Mouse (Mus musculus): ENCODE measurements at regions not wholly inside any gene's neighbourhood (a gene's known extent, or its start where the extent isn't known, plus 50 kb on each side); places are given as distances from the start of the nearest gene placed in this dataset.

GRCm38 (mm10) chr2:146589860-146590259 lies 77.7 kb upstream of the Ralgapa2 start:
- Histone ChIP-seq H3K4me3 (no peak overlapping the region), H3K27ac (no peak overlapping the region), H3K9ac (ENCODE audit: low read depth, low read length) (no peak overlapping the region), H3K27me3 (ENCODE audit: control insufficient read depth, insufficient read depth, low read length) (no peaks in the 10 kb centered on the region), H3K4me1 (ENCODE audit: control insufficient read depth, insufficient read depth, low read length) (no peaks in the 10 kb centered on the region), H3K79me2 (replicated peaks; ENCODE audit: control insufficient read depth, insufficient read depth, low read length) (no peaks in the 10 kb centered on the region), H3K36me3 (ENCODE audit: control insufficient read depth, insufficient read depth, low read length) (no peaks in the 10 kb centered on the region)
- WGBS = 49% methylated on average over 3 of the region's 3 CpGs
- no peak for TF ChIP-seq EP300 (IDR thresholded peaks at IDR 0.05; ENCODE audit: insufficient read depth, low read depth, low read length)
- TF ChIP-seq POLR2A (IDR thresholded peaks at IDR 0.05; ENCODE audit: insufficient read depth, low read depth, low read length) = no peak
- no peak for TF ChIP-seq CTCF (IDR thresholded peaks at IDR 0.05)
- DNase-seq = no peak
- intact Hi-C loops (cut with DNase I) = no loop called here

DNA sequence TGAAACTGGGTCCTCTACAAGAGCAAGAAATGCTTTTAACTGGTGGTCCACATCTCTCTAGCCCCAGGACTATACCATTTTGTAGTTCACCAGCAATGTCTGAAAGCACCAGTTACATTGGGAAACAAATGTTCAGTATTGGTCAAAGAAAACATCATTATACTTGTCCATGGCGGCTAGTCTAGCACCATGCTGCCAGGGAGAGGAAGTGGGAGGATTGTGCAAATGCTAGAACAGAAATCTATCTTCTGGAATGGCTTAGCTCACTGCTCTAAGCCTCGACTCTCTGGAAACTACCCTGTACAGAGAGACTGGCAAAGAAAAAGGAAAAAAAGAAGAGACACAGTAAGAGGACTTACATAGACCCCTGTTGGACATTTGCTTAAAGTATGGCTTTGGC lies 81.1 kb upstream of the Ralgapa2 start:
- Histone ChIP-seq H3K36me3 (ENCODE audit: control insufficient read depth, insufficient read depth, low read length) (no peaks in the 10 kb centered on the region), H3K79me2 (replicated peaks; ENCODE audit: control insufficient read depth, insufficient read depth, low read length) (no peaks in the 10 kb centered on the region), H3K27me3 (ENCODE audit: control insufficient read depth, insufficient read depth, low read length) (no peaks in the 10 kb centered on the region), H3K27ac (no peak overlapping the region), H3K9ac (ENCODE audit: low read depth, low read length) (no peak overlapping the region), H3K4me3 (no peak overlapping the region), H3K4me1 (ENCODE audit: control insufficient read depth, insufficient read depth, low read length) (no peaks in the 10 kb centered on the region)
- DNase-seq = no peak
- no peak for TF ChIP-seq POLR2A (IDR thresholded peaks at IDR 0.05; ENCODE audit: insufficient read depth, low read depth, low read length)
- no peak for TF ChIP-seq EP300 (IDR thresholded peaks at IDR 0.05; ENCODE audit: insufficient read depth, low read depth, low read length)
- TF ChIP-seq CTCF (IDR thresholded peaks at IDR 0.05) = no peak
- 61% methylated on average over 2 of the region's 2 CpGs for WGBS
- intact Hi-C loops (cut with DNase I) = no loop called here

- no peaks in the 10 kb centered on the region for H3K79me2 ChIP-seq (replicated peaks; ENCODE audit: control insufficient read depth, insufficient read depth, low read length)
- H3K36me3 ChIP-seq (ENCODE audit: control insufficient read depth, insufficient read depth, low read length) = no peaks in the 10 kb centered on the region
- no peak for DNase-seq
- H3K27ac ChIP-seq = no peak overlapping the region
- H3K9ac ChIP-seq (ENCODE audit: low read depth, low read length) = no peak overlapping the region
- no peak overlapping the region for H3K4me3 ChIP-seq
- 48% methylated on average over 4 of the region's 4 CpGs for WGBS
- intact Hi-C loops (cut with DNase I) = no loop called here
- no peaks in the 10 kb centered on the region for H3K27me3 ChIP-seq (ENCODE audit: control insufficient read depth, insufficient read depth, low read length)
- no peaks in the 10 kb centered on the region for H3K4me1 ChIP-seq (ENCODE audit: control insufficient read depth, insufficient read depth, low read length)
- no peak for TF ChIP-seq EP300 (IDR thresholded peaks at IDR 0.05; ENCODE audit: insufficient read depth, low read depth, low read length)
- no peak for TF ChIP-seq CTCF (IDR thresholded peaks at IDR 0.05)
- no peak for TF ChIP-seq POLR2A (IDR thresholded peaks at IDR 0.05; ENCODE audit: insufficient read depth, low read depth, low read length)
These were observed 82.1 kb upstream of the Ralgapa2 start for GRCm38 (mm10) chr2:146594212-146594611.

- TF ChIP-seq EP300 (IDR thresholded peaks at IDR 0.05; ENCODE audit: insufficient read depth, low read depth, low read length) (no peak), POLR2A (IDR thresholded peaks at IDR 0.05; ENCODE audit: insufficient read depth, low read depth, low read length) (no peak), CTCF (IDR thresholded peaks at IDR 0.05) (no peak)
- Histone ChIP-seq H3K36me3 (ENCODE audit: control insufficient read depth, insufficient read depth, low read length) (no peaks in the 10 kb centered on the region), H3K4me3 (no peak overlapping the region), H3K79me2 (replicated peaks; ENCODE audit: control insufficient read depth, insufficient read depth, low read length) (no peaks in the 10 kb centered on the region), H3K27ac (no peak overlapping the region), H3K27me3 (ENCODE audit: control insufficient read depth, insufficient read depth, low read length) (no peaks in the 10 kb centered on the region), H3K9ac (ENCODE audit: low read depth, low read length) (no peak overlapping the region), H3K4me1 (ENCODE audit: control insufficient read depth, insufficient read depth, low read length) (no peaks in the 10 kb centered on the region)
- DNase-seq = no peak
- intact Hi-C loops (cut with DNase I) = no loop called here
- 50% methylated on average over 2 of the region's 2 CpGs for WGBS
These were observed 83.5 kb upstream of the Ralgapa2 start for GRCm38 (mm10) chr2:146595673-146596072.

GRCm38 (mm10) chr2:146606170-146606569 lies 94.0 kb upstream of the Ralgapa2 start:
- H3K4me1 ChIP-seq (ENCODE audit: control insufficient read depth, insufficient read depth, low read length) = no peaks in the 10 kb centered on the region
- no peaks in the 10 kb centered on the region for H3K36me3 ChIP-seq (ENCODE audit: control insufficient read depth, insufficient read depth, low read length)
- intact Hi-C loops (cut with DNase I) = no loop called here
- no peak overlapping the region for H3K4me3 ChIP-seq
- H3K9ac ChIP-seq (ENCODE audit: low read depth, low read length) = no peak overlapping the region
- no peaks in the 10 kb centered on the region for H3K79me2 ChIP-seq (replicated peaks; ENCODE audit: control insufficient read depth, insufficient read depth, low read length)
- no peaks in the 10 kb centered on the region for H3K27me3 ChIP-seq (ENCODE audit: control insufficient read depth, insufficient read depth, low read length)
- no peak for DNase-seq
- no peak overlapping the region for H3K27ac ChIP-seq
- TF ChIP-seq CTCF (IDR thresholded peaks at IDR 0.05) = no peak
- no peak for TF ChIP-seq EP300 (IDR thresholded peaks at IDR 0.05; ENCODE audit: insufficient read depth, low read depth, low read length)
- TF ChIP-seq POLR2A (IDR thresholded peaks at IDR 0.05; ENCODE audit: insufficient read depth, low read depth, low read length) = no peak

GRCm38 (mm10) chr2:146610896-146611295 lies 98.8 kb upstream of the Ralgapa2 start:
- no peak for DNase-seq
- no peaks in the 10 kb centered on the region for H3K79me2 ChIP-seq (replicated peaks; ENCODE audit: control insufficient read depth, insufficient read depth, low read length)
- no peaks in the 10 kb centered on the region for H3K4me1 ChIP-seq (ENCODE audit: control insufficient read depth, insufficient read depth, low read length)
- no peak overlapping the region for H3K27ac ChIP-seq
- H3K27me3 ChIP-seq (ENCODE audit: control insufficient read depth, insufficient read depth, low read length) = no peaks in the 10 kb centered on the region
- intact Hi-C loops (cut with DNase I) = loop anchor here (5.0 kb wide), 3 partner anchors 94 to 654 kb away; no protein-coding TSS in a partner anchor
- no peaks in the 10 kb centered on the region for H3K36me3 ChIP-seq (ENCODE audit: control insufficient read depth, insufficient read depth, low read length)
- WGBS = 100% methylated on average over 2 of the region's 2 CpGs
- no peak for TF ChIP-seq EP300 (IDR thresholded peaks at IDR 0.05; ENCODE audit: insufficient read depth, low read depth, low read length)
- TF ChIP-seq CTCF (IDR thresholded peaks at IDR 0.05) = no peak
- no peak for TF ChIP-seq POLR2A (IDR thresholded peaks at IDR 0.05; ENCODE audit: insufficient read depth, low read depth, low read length)
- H3K9ac ChIP-seq (ENCODE audit: low read depth, low read length) = no peak overlapping the region
- H3K4me3 ChIP-seq = no peak overlapping the region

Data from heart, adult 2 months (tissue).